Mouse (Mus musculus): ENCODE data around the gene Rabl6.

DNA sequence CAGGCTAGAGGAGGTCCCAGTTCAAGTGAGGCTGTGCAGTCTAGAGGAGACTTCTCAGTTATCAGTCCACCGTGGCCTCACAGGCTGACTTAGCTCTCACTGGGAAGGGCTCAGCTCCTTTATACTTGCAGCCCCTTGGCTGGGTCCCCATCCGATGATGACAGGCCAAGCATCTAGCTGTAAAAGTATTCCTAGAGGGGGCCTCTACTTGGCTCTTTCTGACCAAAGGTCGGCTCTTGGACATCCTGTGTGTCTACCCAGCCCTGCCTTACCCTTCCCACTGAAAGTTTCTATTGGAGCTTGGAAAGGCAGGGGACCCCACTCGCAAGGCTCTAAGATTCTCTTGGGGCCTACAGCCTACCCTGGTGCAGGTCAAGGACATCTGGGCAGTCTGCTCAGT is 37.1 kb downstream of the Rabl6 start:
- no peak for TF ChIP-seq CTCF (IDR thresholded peaks at IDR 0.05; ENCODE audit: control insufficient read depth, insufficient read depth, low read length)
- no peak for TF ChIP-seq POLR2A (IDR thresholded peaks at IDR 0.05; ENCODE audit: borderline replicate concordance, control insufficient read depth, low read depth, low read length)
